Mouse (Mus musculus) heart, embryonic 13.5 days (tissue): ENCODE measurements around the gene Sept1. TPM values are rescaled to one million over a fixed set of nuclear protein-coding genes. Genes with fewer than 3 reads are reported as not detected.

Experiments used
- ATAC-seq: fragments of 200-750 bp; cut with Nextera tagmentation; 2 replicates; pipeline ENCODE4 v1.8.0; 2017; ENCODE audit warnings: moderate TSS enrichment; ENCODE audit not compliant: insufficient number of reproducible peaks, low FRiP score, low TSS enrichment; ENCODE audit errors: extremely low read depth
- H3K27ac ChIP-seq: fragments of 300-500 bp; sonication (generic); replicated peaks from 2 replicates; pipeline ENCODE4 v1.5.1; 2015; ENCODE audit warnings: moderate library complexity, mild to moderate bottlenecking, inconsistent platforms
- H3K27me3 ChIP-seq: fragments of 300-500 bp; sonication (generic); replicated peaks from 2 replicates; pipeline ENCODE4 v1.6.1; 2015; ENCODE audit warnings: mild to moderate bottlenecking, inconsistent platforms
- H3K36me3 ChIP-seq: fragments of 300-500 bp; sonication (generic); 2 replicates; pipeline ENCODE4 v1.6.1; 2015; ENCODE audit warnings: mild to moderate bottlenecking, inconsistent platforms
- H3K4me1 ChIP-seq: fragments of 300-500 bp; sonication (generic); 2 replicates; pipeline ENCODE4 v1.6.1; 2015; ENCODE audit warnings: inconsistent platforms
- H3K4me2 ChIP-seq: fragments of 300-500 bp; sonication (generic); 2 replicates; pipeline ENCODE4 v1.6.1; 2015; ENCODE audit warnings: inconsistent platforms, mild to moderate bottlenecking, moderate library complexity
- H3K4me3 ChIP-seq: fragments of 300-500 bp; sonication (generic); 2 replicates; pipeline ENCODE4 v1.5.1; 2015; ENCODE audit warnings: moderate library complexity, mild to moderate bottlenecking, inconsistent platforms
- H3K9ac ChIP-seq: fragments of 300-500 bp; sonication (generic); 2 replicates; pipeline ENCODE4 v1.6.1; 2015; ENCODE audit warnings: inconsistent platforms, mild to moderate bottlenecking, moderate library complexity
- H3K9me3 ChIP-seq: fragments of 300-500 bp; sonication (generic); 2 replicates; pipeline ENCODE4 v1.6.1; 2016; ENCODE audit warnings: inconsistent platforms
- WGBS: fragments of 180-500 bp; shearing (Covaris S2); methylation state at CpG from one replicate; pipeline ENCODE4 v1.1.7; 2015; ENCODE audit warnings: mixed read lengths; 5-methylcytosine and 5-hydroxymethylcytosine counted together
- polyA plus RNA-seq: library from polyadenylated mRNA; unstranded; fragments of >200 nt; fragmentation: Nextera tagmentation; extraction: Ambion mirVana; gene quantifications from 2 replicates; pipeline ENCODE4 v1.2.1, GENCODE M21; 2015

Sept1 gene
- polyA plus RNA-seq, 1 experiment from 2014 or later = 23.1 TPM

DNA sequence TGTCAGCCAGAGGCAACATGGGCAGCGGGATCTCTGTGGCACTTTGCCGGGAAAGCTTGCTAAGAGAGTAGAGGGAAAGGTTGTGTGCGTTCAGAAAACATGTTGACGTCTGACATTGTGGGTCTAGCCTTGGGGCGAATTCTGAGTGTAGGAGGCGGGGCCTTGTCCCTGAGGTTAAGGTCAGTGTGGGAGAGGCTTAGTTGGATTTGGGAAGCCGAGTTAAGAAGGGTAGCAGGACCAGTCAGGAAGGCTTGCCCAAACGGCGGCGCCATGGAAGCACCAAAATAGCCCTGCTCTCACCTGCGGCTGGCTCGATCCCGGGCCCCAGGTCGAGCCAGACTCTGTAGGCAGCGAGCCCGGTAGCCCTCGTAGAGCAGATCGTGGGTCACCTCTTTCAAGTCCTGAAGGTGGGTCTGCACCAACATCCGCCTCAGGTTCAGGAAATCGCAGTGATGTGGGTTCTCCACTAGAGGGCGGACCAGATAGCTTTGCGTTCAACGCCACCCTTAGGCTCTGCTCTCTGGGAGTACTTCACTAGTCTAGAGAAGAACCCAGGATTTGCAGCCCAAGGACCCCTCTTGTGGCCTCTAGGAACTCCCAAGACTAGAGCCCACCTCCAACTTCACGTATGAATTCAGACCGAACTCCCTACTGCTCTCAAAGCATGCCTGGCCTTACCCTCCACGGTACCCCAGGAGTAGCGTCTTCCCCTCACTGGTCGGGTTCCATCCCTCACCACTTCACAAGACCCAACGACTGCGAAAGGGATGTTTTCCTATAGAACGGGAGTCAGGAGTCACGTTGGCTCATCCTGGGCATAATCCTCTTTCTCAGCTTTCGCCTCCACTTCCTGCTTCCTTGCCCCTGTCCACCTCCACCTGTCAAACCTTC, 17.7 kb downstream of the Sept1 start:
- no peak for ATAC-seq
- Histone ChIP-seq H3K4me3 (peak overlapping the region; percentile 53), H3K4me2 (peak overlapping the region; percentile 73), H3K27ac (peak overlapping the region; percentile 24), H3K4me1 (peaks cover 60% of the 10 kb centered on the region), H3K36me3 (no peaks in the 10 kb centered on the region), H3K27me3 (0 out of 2 replicates have a peak, but pooled peaks cover 6% of the 10 kb centered on the region), H3K9me3 (no peaks in the 10 kb centered on the region), H3K9ac (peak overlapping the region; percentile 82)
- 21% methylated on average over 33 of the region's 33 CpGs for WGBS

DNA sequence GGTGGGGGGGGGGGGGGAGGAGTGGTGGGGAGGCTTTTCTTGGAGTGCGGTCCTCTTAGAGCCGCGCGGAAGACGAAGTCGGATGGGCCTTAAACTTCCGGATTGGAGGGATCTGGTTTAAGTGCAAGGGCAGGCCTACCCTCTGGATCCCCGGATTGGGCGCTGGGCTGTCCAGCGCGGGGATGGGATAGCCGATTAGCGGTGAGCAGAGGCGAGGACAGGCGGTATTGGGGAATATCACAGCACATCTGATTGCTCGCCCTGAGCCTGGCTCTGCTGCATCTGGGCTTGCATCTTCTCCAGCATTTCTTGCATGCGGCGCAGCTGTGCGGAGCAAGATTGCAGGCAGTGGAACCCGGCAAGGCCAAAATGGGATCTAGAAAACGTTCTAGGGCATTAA, 18.4 kb downstream of the Sept1 start:
- H3K9ac ChIP-seq = peak overlapping the region; percentile 82
- H3K9me3 ChIP-seq = no peaks in the 10 kb centered on the region
- 32% methylated on average over 21 of the region's 21 CpGs for WGBS
- H3K4me3 ChIP-seq = peak overlapping the region; percentile 53
- no peaks in the 10 kb centered on the region for H3K36me3 ChIP-seq
- peak overlapping the region; percentile 73 for H3K4me2 ChIP-seq
- H3K27ac ChIP-seq = peak overlapping the region; percentile 24
- 0 out of 2 replicates have a peak, but pooled peaks cover 6% of the 10 kb centered on the region for H3K27me3 ChIP-seq
- no peak for ATAC-seq
- peaks cover 65% of the 10 kb centered on the region for H3K4me1 ChIP-seq

DNA sequence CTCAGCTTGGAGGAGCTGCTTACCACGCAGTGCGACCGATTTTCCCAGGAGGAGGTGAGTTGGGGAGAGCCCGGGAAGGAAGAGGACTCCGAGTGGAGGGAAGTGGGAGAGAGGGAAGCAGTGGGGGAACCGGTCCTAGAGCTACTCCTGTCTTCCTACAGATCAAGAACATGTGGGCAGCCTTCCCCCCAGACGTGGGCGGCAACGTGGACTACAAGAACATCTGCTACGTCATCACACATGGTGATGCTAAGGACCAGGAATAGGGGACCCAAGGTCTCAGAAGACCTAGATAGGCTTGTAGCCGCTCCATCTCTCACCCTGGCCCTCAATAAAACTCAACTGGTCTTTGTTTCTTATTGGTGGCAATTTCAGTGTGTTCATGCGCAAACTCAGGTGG, 19.0 kb downstream of the Sept1 start:
- Histone ChIP-seq H3K9ac (peak overlapping the region; percentile 82), H3K27me3 (0 out of 2 replicates have a peak, but pooled peaks cover 6% of the 10 kb centered on the region), H3K9me3 (no peaks in the 10 kb centered on the region), H3K4me1 (peaks cover 69% of the 10 kb centered on the region), H3K36me3 (no peaks in the 10 kb centered on the region), H3K27ac (no peak overlapping the region), H3K4me3 (peak overlapping the region; percentile 53; the same call in 1 of the 2 replicates), H3K4me2 (peak overlapping the region; percentile 73)
- WGBS = 53% methylated on average over 12 of the region's 12 CpGs
- no peak for ATAC-seq

DNA sequence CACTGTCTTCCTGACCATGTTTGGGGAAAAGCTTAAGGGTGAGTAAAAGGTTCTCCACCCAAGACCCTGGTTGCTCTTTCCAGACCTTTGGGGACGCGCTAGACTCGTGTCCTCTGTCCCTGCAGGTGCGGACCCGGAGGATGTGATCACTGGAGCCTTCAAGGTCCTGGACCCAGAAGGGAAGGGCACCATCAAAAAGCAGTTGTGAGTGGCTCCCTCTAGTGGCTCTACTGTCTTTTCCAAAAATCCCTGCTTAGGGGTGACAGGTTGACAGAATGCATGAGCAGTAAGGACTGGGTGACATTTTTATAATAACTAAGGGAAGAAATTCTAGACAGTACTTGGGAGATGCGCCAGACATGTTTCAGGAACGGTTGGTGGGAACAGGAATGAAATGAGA, 19.4 kb downstream of the Sept1 start:
- H3K27ac ChIP-seq = no peak overlapping the region
- no peaks in the 10 kb centered on the region for H3K36me3 ChIP-seq
- no peak for ATAC-seq
- no peak overlapping the region for H3K4me2 ChIP-seq
- H3K27me3 ChIP-seq = 0 out of 2 replicates have a peak, but pooled peaks cover 6% of the 10 kb centered on the region
- peaks cover 66% of the 10 kb centered on the region for H3K4me1 ChIP-seq
- no peak overlapping the region for H3K9ac ChIP-seq
- no peaks in the 10 kb centered on the region for H3K9me3 ChIP-seq
- no peak overlapping the region for H3K4me3 ChIP-seq
- 37% methylated on average over 7 of the region's 7 CpGs for WGBS

DNA sequence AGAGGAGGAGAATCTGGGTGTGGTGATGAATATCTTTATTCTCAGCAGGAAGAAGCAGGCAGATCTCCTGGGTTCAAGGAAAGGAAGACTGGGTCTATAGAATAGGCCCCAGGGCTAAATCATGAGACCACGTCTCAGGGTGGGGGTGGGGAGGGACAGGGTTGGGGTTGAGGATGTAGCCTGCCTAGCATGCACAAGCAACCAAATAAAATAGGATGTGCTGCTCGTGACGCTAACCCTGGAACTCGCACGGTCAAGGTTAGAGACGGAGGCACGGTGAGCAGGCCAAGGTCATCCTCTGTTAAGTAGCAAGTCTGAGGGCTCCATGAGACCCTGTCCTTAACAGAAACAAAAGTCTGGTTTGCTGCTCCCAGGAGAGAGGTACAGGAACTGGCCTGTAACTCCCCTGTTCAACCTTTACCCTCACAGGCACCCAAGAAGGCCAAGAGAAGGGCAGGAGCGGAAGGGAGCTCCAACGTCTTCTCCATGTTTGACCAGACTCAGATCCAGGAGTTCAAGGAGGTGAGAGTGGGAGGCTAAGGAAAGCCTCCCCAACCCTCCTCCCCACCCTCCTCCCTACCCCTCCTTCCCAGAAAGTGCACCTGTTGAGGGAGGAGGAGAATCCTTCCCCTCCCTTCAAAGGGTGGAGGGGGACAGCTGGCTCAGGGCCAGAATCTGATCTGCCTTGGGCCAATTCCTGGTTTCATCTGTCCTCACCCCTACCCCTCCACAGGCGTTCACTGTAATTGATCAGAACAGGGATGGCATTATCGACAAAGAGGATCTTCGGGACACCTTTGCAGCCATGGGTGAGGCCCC, 20.3 kb downstream of the Sept1 start:
- ATAC-seq = no peak
- Histone ChIP-seq H3K36me3 (no peaks in the 10 kb centered on the region), H3K4me2 (no peak overlapping the region), H3K27me3 (0 out of 2 replicates have a peak, but pooled peaks cover 6% of the 10 kb centered on the region), H3K4me1 (peaks cover 57% of the 10 kb centered on the region), H3K9ac (no peak overlapping the region), H3K4me3 (no peak overlapping the region), H3K27ac (no peak overlapping the region), H3K9me3 (no peaks in the 10 kb centered on the region)
- 84% methylated on average over 12 of the region's 12 CpGs for WGBS

DNA sequence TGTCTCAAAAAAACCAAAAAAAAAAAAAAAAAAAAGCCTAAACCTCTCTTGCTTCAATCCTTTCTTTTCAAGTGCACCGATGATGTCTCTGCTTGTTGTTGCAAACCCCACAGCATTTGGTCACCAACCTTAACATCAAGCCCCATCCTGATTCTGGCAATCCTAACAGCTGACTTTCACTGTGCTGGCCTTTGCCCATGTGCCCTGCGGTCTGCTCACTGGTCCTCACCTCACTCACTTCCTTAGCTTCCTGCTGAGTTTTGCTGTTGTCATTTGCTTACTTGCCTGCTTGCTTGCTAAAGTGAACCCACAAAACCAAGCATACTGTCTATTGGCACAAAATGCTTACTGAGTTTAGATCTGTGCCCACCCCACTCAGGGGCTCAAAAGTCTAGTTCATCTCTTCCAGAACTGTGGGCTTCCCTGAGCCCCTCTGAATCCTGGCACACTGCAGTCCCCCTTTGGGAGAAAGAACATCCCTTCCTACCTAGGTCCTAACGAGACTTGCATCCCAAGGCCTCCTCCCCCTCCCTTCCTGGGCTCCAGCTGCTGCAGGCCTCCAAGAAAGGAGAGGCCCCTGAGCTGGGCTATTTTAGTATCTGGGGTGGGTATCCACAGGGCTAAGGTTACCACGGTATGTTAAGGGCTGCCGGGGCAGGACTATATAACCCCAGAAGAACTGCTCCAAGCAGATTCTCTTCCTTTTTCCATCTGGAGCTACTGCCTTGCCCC, 21.8 kb downstream of the Sept1 start:
- Histone ChIP-seq H3K27ac (peak overlapping the region; percentile 24; the same call in 1 of the 2 replicates), H3K4me1 (peaks cover 55% of the 10 kb centered on the region), H3K4me3 (no peak overlapping the region), H3K36me3 (no peaks in the 10 kb centered on the region), H3K4me2 (no peak overlapping the region), H3K27me3 (0 out of 2 replicates have a peak, but pooled peaks cover 6% of the 10 kb centered on the region), H3K9ac (peak overlapping the region; percentile 58), H3K9me3 (no peaks in the 10 kb centered on the region)
- 57% methylated on average over 5 of the region's 5 CpGs for WGBS
- no peak for ATAC-seq

DNA sequence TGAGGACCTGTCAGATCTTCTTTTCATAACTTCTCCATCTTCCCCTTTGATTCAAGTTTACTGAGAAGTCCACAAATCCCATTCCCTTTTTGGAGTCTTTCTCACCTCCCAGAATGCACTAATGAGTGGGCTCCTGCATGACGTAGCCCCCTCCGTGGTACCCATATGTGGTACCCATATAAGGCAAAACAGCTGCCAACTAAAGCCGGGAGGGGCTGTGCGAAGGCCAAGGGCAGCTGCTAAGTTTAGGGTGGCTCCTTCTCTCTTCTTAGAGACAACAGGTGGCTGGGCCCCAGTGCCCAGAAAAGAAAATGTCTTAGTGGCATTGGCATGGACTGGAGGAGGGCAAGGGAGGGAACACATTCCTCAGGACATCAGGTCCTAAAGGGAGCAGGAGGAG, 22.7 kb downstream of the Sept1 start:
- no peaks in the 10 kb centered on the region for H3K9me3 ChIP-seq
- 0 out of 2 replicates have a peak, but pooled peaks cover 6% of the 10 kb centered on the region for H3K27me3 ChIP-seq
- WGBS = 88% methylated on average over 4 of the region's 4 CpGs
- ATAC-seq = no peak
- H3K9ac ChIP-seq = peak overlapping the region; percentile 11; the same call in 1 of the 2 replicates
- H3K27ac ChIP-seq = no peak overlapping the region
- H3K36me3 ChIP-seq = peaks cover 2% of the 10 kb centered on the region
- no peak overlapping the region for H3K4me2 ChIP-seq
- peaks cover 55% of the 10 kb centered on the region for H3K4me1 ChIP-seq
- no peak overlapping the region for H3K4me3 ChIP-seq

DNA sequence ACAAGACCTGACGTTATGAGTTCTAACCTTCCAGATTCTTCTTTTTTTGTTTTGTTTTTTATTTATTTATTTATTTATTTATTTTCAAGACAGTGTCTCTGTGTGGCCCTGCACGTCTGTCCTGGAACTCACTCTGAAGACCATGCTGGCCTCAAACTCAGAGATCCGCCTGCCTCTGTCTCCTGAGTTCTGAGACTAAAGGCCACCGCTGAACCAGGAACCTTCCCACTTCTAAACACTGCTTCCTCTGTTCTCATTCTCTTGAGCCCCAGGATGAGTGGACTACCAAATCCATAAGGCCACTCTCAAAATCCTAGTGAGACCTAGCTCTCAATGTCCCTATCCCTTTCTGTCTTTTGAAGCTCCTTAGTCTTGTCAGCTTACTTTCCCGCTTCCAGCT, 23.1 kb downstream of the Sept1 start:
- Histone ChIP-seq H3K27me3 (0 out of 2 replicates have a peak, but pooled peaks cover 6% of the 10 kb centered on the region), H3K9me3 (no peaks in the 10 kb centered on the region), H3K27ac (peak overlapping the region; percentile 94), H3K9ac (peak overlapping the region; percentile 71), H3K4me3 (peak overlapping the region; percentile 97), H3K4me2 (peak overlapping the region; percentile 98), H3K36me3 (peaks cover 6% of the 10 kb centered on the region), H3K4me1 (peaks cover 55% of the 10 kb centered on the region)
- WGBS = 76% methylated on average over 5 of the region's 5 CpGs
- ATAC-seq = no peak

DNA sequence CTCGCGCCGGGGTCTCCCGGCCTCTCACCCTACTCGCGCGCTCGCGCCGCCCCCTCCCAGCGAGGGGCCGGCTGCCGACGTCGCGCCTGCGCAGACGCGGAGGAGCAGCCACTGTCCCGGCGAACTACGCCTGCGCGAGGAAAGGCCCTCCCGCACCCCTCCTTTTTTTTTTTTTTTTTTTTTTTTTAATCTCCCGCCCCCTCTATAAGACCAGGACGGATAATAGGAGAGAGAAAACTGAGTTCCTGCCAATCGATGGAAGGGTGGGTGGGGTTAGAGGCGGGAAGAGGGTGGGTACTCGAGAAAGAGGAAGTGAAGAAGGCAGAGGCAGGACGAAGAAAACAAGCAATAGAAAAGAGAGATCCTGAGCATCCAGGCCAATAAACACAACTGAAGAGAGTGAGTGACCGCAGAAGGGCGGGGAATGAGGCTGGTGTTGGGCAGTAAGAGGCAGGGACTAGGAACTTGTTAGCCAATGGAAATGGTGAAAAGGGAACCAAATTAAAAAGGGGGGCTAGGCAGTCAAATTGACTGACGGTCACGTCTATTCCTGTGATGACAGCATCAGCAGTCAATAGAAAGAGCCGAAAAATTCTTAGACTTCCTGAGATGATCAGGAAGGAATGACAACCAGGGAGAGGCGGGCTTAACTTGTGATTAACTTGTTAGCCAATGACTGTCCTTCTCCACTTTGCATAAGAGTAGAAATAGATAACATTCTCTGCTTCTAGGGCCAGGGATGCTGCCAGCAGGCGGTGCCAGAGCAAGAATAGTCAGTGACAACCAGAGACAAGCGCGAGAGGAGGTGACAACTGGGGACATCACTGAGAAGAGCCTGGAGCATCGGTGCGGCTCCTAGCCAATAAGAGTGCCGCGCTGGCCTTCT, 24.1 kb downstream of the Sept1 start, which contains the start of gene Mylpf:
TSS of gene Mylpf (plus strand) at position 338 of the 886 bp plus-strand sequence.
- under 1% methylated on average over 23 of the region's 44 CpGs for WGBS
- H3K4me1 ChIP-seq = peaks cover 51% of the 10 kb centered on the region
- H3K9me3 ChIP-seq = no peaks in the 10 kb centered on the region
- peak within 1 kb of the TSS; percentile 98 for H3K4me2 ChIP-seq
- H3K27me3 ChIP-seq = 0 out of 2 replicates have a peak, but pooled peaks cover under 1% of the 10 kb centered on the region
- peak within 1 kb of the TSS; percentile 94 for H3K27ac ChIP-seq
- H3K9ac ChIP-seq = peak within 1 kb of the TSS; percentile 97
- peaks cover 15% of the 10 kb centered on the region for H3K36me3 ChIP-seq
- ATAC-seq = peak; percentile 81
- peak within 1 kb of the TSS; percentile 97 for H3K4me3 ChIP-seq

DNA sequence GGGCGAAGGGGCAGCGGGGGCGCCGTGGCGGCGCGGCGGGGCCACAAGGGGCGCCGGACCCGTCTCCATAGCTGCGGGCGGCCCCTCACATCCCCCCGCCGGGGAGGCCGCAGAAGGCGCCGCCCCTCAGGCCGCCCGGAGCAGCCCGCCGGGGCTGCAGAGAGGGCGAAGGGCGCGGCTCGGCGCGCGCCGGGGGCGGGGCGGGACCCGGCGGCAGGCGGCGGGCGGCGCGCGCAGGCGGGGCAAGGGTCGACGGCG, 24.7 kb downstream of the Sept1 start, which contains the start of gene Tbc1d10b:
TSS of gene Tbc1d10b (minus strand) at position 174 of the 258 bp plus-strand sequence.
- peaks cover 20% of the 10 kb centered on the region for H3K36me3 ChIP-seq
- ATAC-seq = no peak; the same call in 1 of the 2 replicates
- 0% methylated on average over 30 of the region's 44 CpGs for WGBS
- H3K27ac ChIP-seq = peak within 1 kb of the TSS; percentile 94
- H3K4me1 ChIP-seq = peaks cover 49% of the 10 kb centered on the region
- H3K27me3 ChIP-seq = no peaks in the 10 kb centered on the region
- H3K9ac ChIP-seq = peak within 1 kb of the TSS; percentile 97
- H3K4me3 ChIP-seq = peak within 1 kb of the TSS; percentile 97
- peak within 1 kb of the TSS; percentile 98 for H3K4me2 ChIP-seq
- H3K9me3 ChIP-seq = no peaks in the 10 kb centered on the region
